Mouse (Mus musculus) hindbrain, embryonic 12.5 days (tissue): ENCODE measurements at regions not wholly inside any gene's neighbourhood (a gene's known extent, or its start where the extent isn't known, plus 50 kb on each side); places are given as distances from the start of the nearest gene placed in this dataset.
A peak's percentile ranks its signal among the peaks of the same experiment; 100 is the strongest.

ENCODE experiments used
- ATAC-seq: fragments of 200-750 bp; cut with Nextera tagmentation; 2 replicates; pipeline ENCODE4 v1.8.0; 2017; ENCODE audit warnings: moderate TSS enrichment; ENCODE audit not compliant: low FRiP score
- H3K27ac ChIP-seq: fragments of 300-500 bp; sonication (generic); 2 replicates; pipeline ENCODE4 v1.5.1; 2016; ENCODE audit warnings: mild to moderate bottlenecking
- H3K27me3 ChIP-seq: fragments of 300-500 bp; sonication (generic); 2 replicates; pipeline ENCODE4 v1.6.1; 2016; ENCODE audit warnings: mild to moderate bottlenecking
- H3K36me3 ChIP-seq: fragments of 300-500 bp; sonication (generic); 2 replicates; pipeline ENCODE4 v1.6.1; 2016; ENCODE audit warnings: mild to moderate bottlenecking
- H3K4me1 ChIP-seq: fragments of 300-500 bp; sonication (generic); 2 replicates; pipeline ENCODE4 v1.6.1; 2016
- H3K4me2 ChIP-seq: fragments of 300-500 bp; sonication (generic); replicated peaks from 2 replicates; pipeline ENCODE4 v1.6.1; 2016; ENCODE audit warnings: mild to moderate bottlenecking
- H3K4me3 ChIP-seq: fragments of 300-500 bp; sonication (generic); 2 replicates; pipeline ENCODE4 v1.5.1; 2016; ENCODE audit warnings: mild to moderate bottlenecking
- H3K9ac ChIP-seq: fragments of 300-500 bp; sonication (generic); 2 replicates; pipeline ENCODE4 v1.6.1; 2016; ENCODE audit warnings: mild to moderate bottlenecking, moderate library complexity
- H3K9me3 ChIP-seq: fragments of 300-500 bp; sonication (generic); replicated peaks from 2 replicates; pipeline ENCODE4 v1.6.1; 2016; ENCODE audit warnings: mild to moderate bottlenecking
- WGBS: fragments of 180-500 bp; shearing (Covaris S2); methylation state at CpG from one replicate; pipeline ENCODE4 v1.1.7; 2016; 5-methylcytosine and 5-hydroxymethylcytosine counted together

DNA sequence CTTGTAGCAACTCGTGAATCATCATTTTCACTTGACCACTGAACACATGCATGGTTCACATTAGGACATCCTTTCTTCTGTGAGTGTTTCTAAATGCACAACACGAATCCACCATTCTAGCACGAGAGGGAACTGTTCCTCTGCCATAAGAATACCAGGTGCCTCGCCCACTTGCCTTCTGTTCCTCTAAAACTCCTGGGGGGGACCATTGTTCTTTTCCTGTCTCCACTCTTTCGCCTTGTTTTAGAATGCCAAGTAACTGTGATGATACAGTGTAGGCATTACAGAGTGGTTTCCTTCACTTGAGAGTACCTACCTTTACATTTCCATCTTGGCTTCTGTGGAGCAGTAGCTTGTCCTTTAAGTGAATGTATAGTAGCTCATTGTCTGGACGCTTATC is 224.2 kb downstream of the Plk2 start:
- Histone ChIP-seq H3K36me3 (no peaks in the 10 kb centered on the region), H3K9me3 (no peaks in the 10 kb centered on the region), H3K4me2 (no peak overlapping the region), H3K9ac (no peak overlapping the region), H3K4me1 (no peaks in the 10 kb centered on the region), H3K27me3 (no peaks in the 10 kb centered on the region), H3K27ac (no peak overlapping the region), H3K4me3 (no peak overlapping the region)
- ATAC-seq = no peak
- 81% methylated on average over 6 of the region's 6 CpGs for WGBS

DNA sequence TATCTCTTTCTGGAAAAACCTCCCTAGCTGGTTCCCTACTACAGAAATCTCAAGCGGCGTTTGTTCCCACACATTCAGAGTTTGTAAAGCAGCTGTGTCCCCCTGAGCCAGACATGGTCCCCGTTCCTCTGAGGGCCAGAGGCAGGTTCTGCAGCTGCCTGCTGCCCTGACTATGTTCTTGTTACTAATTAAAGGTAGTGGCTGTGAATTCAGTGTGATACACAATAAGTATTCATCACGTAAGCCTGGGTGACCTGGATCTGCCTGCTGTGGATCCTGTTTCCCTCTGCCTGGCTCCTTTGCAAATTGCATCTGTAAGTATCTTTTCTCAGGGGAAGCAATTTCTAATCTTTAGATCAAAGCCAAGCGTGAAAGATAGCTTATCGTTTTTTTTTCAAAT is 232.3 kb downstream of the Plk2 start:
- Histone ChIP-seq H3K9me3 (no peaks in the 10 kb centered on the region), H3K4me1 (no peaks in the 10 kb centered on the region), H3K27me3 (no peaks in the 10 kb centered on the region), H3K27ac (no peak overlapping the region), H3K36me3 (no peaks in the 10 kb centered on the region), H3K9ac (no peak overlapping the region), H3K4me2 (no peak overlapping the region), H3K4me3 (no peak overlapping the region)
- no peak for ATAC-seq
- 70% methylated on average over 6 of the region's 6 CpGs for WGBS

DNA sequence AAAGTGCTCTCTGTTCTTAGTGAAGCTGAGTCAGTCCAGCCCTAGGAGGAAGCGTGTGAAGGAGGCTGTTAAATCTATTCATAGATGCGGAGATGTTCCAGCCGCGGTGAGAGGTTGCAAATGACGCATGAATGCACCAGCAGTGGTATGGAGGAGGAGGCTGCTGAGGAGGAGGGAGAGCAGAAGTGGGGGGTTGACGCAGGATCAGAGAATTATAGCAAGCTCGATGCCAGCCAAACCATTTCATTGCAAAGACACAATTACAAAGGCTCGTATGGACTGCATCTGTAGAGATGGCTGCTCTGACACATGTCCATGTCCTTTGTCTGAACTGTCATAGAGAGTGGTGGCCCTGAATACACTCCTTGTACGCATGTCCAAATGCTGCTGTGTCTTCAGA is 232.9 kb downstream of the Plk2 start:
- Histone ChIP-seq H3K27ac (no peak overlapping the region), H3K9me3 (no peaks in the 10 kb centered on the region), H3K36me3 (no peaks in the 10 kb centered on the region), H3K9ac (no peak overlapping the region), H3K4me2 (no peak overlapping the region), H3K4me3 (no peak overlapping the region), H3K27me3 (no peaks in the 10 kb centered on the region), H3K4me1 (no peaks in the 10 kb centered on the region)
- WGBS = 60% methylated on average over 9 of the region's 9 CpGs
- no peak for ATAC-seq

DNA sequence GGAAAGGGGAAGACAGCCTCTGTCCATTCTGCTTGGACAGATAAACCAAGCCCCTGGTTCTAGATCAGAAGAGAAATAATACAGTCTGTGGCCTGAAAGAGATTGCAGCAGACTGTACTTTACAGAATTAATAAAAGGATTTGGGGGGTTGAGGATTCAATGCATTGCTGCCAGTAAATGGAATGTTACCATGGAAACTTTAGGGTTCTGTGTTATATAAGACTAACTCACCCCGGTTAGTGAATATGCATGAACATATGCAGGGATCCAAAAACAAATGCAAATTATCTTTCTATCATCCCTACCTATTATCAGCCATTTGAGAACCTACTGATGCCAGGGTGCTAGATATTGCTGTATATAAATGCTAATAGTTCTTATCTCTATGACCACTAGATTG is 233.4 kb downstream of the Plk2 start:
- 73% methylated on average over 1 of the region's 1 CpGs for WGBS
- Histone ChIP-seq H3K36me3 (no peaks in the 10 kb centered on the region), H3K4me1 (no peaks in the 10 kb centered on the region), H3K9me3 (no peaks in the 10 kb centered on the region), H3K27ac (no peak overlapping the region), H3K27me3 (no peaks in the 10 kb centered on the region), H3K4me2 (no peak overlapping the region), H3K4me3 (no peak overlapping the region), H3K9ac (no peak overlapping the region)
- ATAC-seq = no peak

DNA sequence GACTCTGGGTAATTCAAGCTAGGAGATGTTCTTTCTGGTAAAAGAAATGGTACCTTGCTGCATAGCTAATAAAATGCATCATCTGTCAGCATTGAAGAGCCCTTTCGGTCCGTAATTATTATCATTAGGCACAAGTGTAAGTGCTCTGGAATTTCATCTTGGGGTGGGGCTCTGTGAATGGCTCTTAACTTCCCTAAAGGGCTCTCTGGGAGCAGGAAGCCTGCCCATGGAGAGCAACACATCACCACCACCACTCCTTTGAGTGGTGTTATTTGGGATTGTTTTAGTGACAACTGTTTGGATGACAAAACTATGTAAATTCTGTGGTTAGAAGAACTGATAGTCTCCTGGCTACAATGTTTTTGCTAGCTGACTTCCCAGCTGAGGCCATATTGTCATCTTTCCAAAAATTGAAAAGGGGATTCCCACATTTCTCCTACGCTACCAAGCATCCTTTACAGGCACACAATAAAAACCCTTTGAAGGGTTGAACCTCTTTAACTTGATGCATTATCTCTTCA is 238.5 kb downstream of the Plk2 start:
- H3K27me3 ChIP-seq = no peaks in the 10 kb centered on the region
- no peak overlapping the region for H3K4me2 ChIP-seq
- 83% methylated on average over 3 of the region's 3 CpGs for WGBS
- ATAC-seq = no peak
- no peak overlapping the region for H3K9ac ChIP-seq
- H3K4me1 ChIP-seq = no peaks in the 10 kb centered on the region
- no peaks in the 10 kb centered on the region for H3K36me3 ChIP-seq
- no peak overlapping the region for H3K4me3 ChIP-seq
- H3K27ac ChIP-seq = no peak overlapping the region
- no peaks in the 10 kb centered on the region for H3K9me3 ChIP-seq

DNA sequence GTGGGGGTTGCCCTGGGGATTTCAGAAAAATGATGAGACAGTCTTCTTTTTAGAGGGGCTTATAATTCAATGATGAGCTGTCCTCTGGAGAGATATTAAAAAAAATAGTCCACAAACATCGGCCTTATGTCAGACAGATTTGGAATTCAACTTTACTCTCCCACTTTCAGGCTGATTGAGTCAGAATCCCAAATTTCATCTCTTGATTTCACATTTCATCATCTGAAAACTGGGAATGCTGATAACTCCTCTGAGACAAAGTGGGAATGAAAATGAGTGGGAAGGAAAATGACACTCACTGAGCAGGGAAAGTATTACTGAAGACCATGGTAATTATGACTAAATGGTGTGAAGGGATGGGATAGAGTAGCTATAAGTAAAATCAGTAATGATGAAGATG is 239.1 kb downstream of the Plk2 start:
- no peak for ATAC-seq
- H3K4me1 ChIP-seq = no peaks in the 10 kb centered on the region
- H3K4me2 ChIP-seq = no peak overlapping the region
- H3K9ac ChIP-seq = no peak overlapping the region
- H3K36me3 ChIP-seq = no peaks in the 10 kb centered on the region
- no peaks in the 10 kb centered on the region for H3K27me3 ChIP-seq
- H3K9me3 ChIP-seq = no peaks in the 10 kb centered on the region
- 82% methylated on average over 1 of the region's 1 CpGs for WGBS
- H3K4me3 ChIP-seq = no peak overlapping the region
- H3K27ac ChIP-seq = no peak overlapping the region

DNA sequence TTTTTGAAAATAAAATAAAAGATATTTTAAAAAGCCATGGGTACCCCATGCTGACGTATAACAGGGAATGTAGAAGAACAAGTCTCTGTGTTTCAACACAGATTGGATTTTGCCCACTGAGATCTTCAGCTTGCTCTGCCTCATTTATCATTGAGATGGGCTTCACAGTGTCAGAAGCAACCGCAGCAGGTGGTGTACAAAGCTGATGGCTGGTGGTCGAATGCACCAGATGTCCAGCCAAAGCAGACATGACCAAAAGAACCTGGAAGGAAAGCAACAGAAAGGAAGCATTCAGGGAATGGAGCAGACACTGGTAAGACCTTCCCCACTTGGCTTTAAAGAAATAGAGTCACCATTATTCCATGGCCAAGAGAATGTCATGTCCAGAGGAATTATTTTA is 247.9 kb downstream of the Plk2 start:
- WGBS = 62% methylated on average over 3 of the region's 3 CpGs
- ATAC-seq = no peak
- H3K4me3 ChIP-seq = no peak overlapping the region
- H3K27ac ChIP-seq = 0 out of 2 replicates have a peak overlapping the region, but pooled peaks have one; percentile 8
- peaks cover 12% of the 10 kb centered on the region for H3K4me1 ChIP-seq
- no peaks in the 10 kb centered on the region for H3K9me3 ChIP-seq
- no peak overlapping the region for H3K9ac ChIP-seq
- no peak overlapping the region for H3K4me2 ChIP-seq
- H3K36me3 ChIP-seq = no peaks in the 10 kb centered on the region
- no peaks in the 10 kb centered on the region for H3K27me3 ChIP-seq

DNA sequence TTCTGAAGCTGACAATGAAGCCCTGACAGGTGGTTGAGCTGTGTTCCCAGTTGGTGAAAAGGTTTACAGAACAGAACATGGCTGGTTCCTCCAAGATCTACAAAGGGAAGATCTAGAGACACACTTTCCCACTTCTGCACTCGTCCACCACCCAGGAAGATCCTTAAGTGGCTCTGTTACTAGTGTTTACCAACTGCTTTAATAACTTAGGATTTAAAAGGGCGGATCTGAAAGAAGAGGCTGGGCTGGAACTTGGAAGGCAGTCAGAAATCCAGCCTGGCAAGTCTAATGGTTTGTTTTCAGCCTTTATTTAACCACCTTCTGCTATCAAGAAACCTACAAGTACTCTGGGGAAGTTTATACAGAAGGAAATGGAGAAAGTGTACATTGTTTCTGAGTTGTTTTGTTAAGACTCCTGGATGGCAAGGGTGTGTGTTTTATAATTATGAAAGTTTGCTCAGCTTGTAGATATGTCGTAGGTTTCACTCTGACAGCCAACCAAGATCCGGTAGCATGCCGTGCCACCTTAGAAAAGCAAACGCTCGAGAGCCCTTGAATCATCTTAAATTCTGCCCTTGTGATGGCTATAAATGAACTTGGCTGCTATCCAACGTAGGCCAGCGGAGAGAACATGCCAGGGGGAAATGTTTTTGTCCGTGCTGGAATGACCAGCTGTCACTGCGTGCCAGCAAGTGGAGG is 248.5 kb downstream of the Plk2 start:
- H3K4me3 ChIP-seq = no peak overlapping the region
- ATAC-seq = peak; percentile 63
- no peak overlapping the region for H3K9ac ChIP-seq
- no peaks in the 10 kb centered on the region for H3K27me3 ChIP-seq
- 43% methylated on average over 11 of the region's 11 CpGs for WGBS
- peaks cover 12% of the 10 kb centered on the region for H3K4me1 ChIP-seq
- peak overlapping the region; percentile 30 for H3K4me2 ChIP-seq
- no peaks in the 10 kb centered on the region for H3K36me3 ChIP-seq
- 0 out of 2 replicates have a peak overlapping the region, but pooled peaks have one; percentile 24 for H3K27ac ChIP-seq
- H3K9me3 ChIP-seq = no peaks in the 10 kb centered on the region

DNA sequence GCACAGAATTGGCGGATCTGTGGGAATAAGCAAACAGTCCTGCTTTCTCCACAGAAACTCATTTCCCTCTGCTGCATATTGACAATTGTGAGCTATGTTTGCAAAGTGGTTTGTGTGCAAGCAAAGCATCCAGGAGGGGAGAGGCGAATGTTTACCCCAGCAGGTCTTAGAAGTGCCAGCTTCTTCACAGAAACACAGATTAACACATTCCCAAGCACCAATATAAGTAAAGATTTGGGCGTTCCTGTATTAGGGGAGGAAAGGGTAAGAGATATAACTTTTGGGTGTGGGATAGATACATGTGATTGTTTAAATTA is 249.0 kb downstream of the Plk2 start:
- Histone ChIP-seq H3K9ac (no peak overlapping the region), H3K4me2 (peak overlapping the region; percentile 30; the same call in 1 of the 2 replicates), H3K36me3 (no peaks in the 10 kb centered on the region), H3K9me3 (no peaks in the 10 kb centered on the region), H3K27ac (peak overlapping the region; percentile 24; the same call in 1 of the 2 replicates), H3K27me3 (no peaks in the 10 kb centered on the region), H3K4me3 (no peak overlapping the region), H3K4me1 (peaks cover 12% of the 10 kb centered on the region)
- no peak for ATAC-seq
- WGBS = 70% methylated on average over 3 of the region's 3 CpGs

DNA sequence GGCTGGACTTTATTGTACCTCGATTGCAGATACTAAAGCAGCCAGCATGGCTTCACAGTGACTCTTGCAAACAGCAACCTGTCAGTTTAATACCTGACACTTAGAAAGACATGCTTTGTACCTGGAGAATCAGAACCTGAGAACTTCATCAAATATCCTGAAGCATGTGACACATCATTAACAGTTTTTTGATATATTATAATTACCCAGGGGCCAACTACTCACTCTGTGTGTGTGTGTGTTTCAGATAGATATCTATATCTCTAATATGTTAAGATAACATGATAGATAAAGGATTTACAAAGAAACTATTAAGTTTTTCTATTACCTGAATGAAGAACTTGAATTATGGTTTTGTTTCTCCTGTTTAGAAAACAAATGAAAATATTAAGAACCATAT is 254.5 kb downstream of the Plk2 start:
- ATAC-seq = no peak
- H3K36me3 ChIP-seq = no peaks in the 10 kb centered on the region
- no peaks in the 10 kb centered on the region for H3K9me3 ChIP-seq
- WGBS = 69% methylated on average over 1 of the region's 1 CpGs
- H3K27me3 ChIP-seq = no peaks in the 10 kb centered on the region
- no peak overlapping the region for H3K4me2 ChIP-seq
- H3K27ac ChIP-seq = no peak overlapping the region
- H3K4me1 ChIP-seq = peaks cover 4% of the 10 kb centered on the region
- H3K9ac ChIP-seq = no peak overlapping the region
- H3K4me3 ChIP-seq = no peak overlapping the region

DNA sequence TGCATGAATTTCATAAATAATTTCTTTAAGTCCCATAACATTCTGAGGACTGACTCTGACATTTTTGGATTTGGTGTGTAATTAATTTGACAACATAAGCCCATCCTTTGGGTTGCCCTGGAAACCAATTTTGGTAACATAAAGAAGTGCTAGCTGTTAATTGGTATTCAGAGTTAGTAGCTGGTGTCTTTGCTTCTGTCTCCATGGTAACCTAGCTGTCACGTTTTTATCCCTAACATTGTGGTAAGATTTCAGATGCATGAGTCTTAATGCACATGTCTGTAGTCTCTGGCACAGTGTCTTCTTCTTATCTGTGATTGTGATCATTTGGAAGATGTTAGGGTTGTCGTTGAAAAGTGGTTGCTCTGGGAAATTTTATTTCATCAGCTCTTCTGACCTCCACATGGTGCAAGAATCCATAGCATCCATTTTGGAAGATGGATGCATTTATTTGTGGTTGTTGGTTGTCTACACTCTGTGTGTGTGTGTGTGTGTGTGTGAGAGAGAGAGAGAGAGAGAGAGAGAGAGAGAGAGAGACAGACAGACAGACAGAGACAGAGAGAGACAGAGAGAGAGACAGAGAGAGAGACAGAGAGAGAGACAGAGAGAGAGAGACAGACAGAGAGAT is 255.1 kb downstream of the Plk2 start:
- peak; percentile 78 for ATAC-seq
- H3K27me3 ChIP-seq = no peaks in the 10 kb centered on the region
- no peak overlapping the region for H3K9ac ChIP-seq
- H3K36me3 ChIP-seq = no peaks in the 10 kb centered on the region
- no peaks in the 10 kb centered on the region for H3K9me3 ChIP-seq
- 33% methylated on average over 2 of the region's 2 CpGs for WGBS
- peaks cover 4% of the 10 kb centered on the region for H3K4me1 ChIP-seq
- no peak overlapping the region for H3K4me3 ChIP-seq
- no peak overlapping the region for H3K27ac ChIP-seq
- no peak overlapping the region for H3K4me2 ChIP-seq

DNA sequence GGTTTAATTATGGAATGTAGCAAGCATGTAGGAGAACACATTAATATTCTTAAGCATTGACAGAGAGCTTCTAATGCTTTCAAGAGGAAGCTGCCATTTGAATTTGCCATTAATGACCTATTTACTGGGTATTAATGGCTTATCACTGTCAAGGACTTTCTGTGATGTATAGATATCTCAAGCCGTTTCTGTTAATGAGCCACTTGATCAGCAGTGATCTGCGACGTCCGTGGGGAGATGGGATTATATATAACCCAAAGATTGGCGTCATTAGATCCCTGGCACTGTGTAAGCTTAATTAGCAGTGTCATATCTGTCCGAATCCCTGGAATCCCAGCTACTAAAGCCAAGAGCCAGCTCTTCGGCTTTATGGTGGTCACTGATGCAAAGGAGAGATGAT is 257.4 kb downstream of the Plk2 start:
- ATAC-seq = peak; percentile 60; the same call in 1 of the 2 replicates
- 70% methylated on average over 7 of the region's 7 CpGs for WGBS
- Histone ChIP-seq H3K36me3 (no peaks in the 10 kb centered on the region), H3K4me2 (no peak overlapping the region), H3K27me3 (no peaks in the 10 kb centered on the region), H3K4me1 (peaks cover 4% of the 10 kb centered on the region), H3K27ac (no peak overlapping the region), H3K9me3 (no peaks in the 10 kb centered on the region), H3K4me3 (no peak overlapping the region), H3K9ac (no peak overlapping the region)
